Comparison of ENCODE assay signal across 28 mouse cellular contexts in genomic region chrX:161883661-161884060, GRCm38 (mm10).
DNase-seq lines count a peak whose midpoint lies in the region; ATAC-seq and TF ChIP-seq lines count a peak whose summit lies in the region.
"Had no signal": no experiment of that assay in that cellular context is flagged by ENCODE, and none has a peak within 500 bp of the region (broad histone marks: within the 10 kb centered on the region; RNA-seq: fewer than 3 reads in every experiment).

No protein-coding gene starts in this region.

- no peaks in the 10 kb centered on the region for H3K36me3 ChIP-seq in forebrain, postnatal 0 days (ENCODE audit: insufficient read depth)
- no peaks in the 10 kb centered on the region for H3K36me3 ChIP-seq in forebrain, embryonic 12.5 days (replicated peaks)
- H3K36me3 ChIP-seq in midbrain, embryonic 10.5 days: no peaks in the 10 kb centered on the region
- H3K36me3 ChIP-seq: embryonic facial prominence, embryonic 13.5 days; hindbrain, embryonic 12.5 days; midbrain, embryonic 15.5 days; neural tube, embryonic 15.5 days; stomach, embryonic 15.5 days had no signal

- ATAC-seq in forebrain, postnatal 0 days: peak; percentile 64; the same call in 1 of the 2 replicates
- ATAC-seq in forebrain, embryonic 12.5 days (ENCODE audit: low FRiP score): no peak
- ATAC-seq: forebrain, embryonic 13.5 days; intestine, postnatal 0 days; midbrain, embryonic 15.5 days had no signal

- no peak overlapping the region for H3K4me2 ChIP-seq in forebrain, postnatal 0 days (ENCODE audit: low read depth)
- no peak overlapping the region for H3K4me2 ChIP-seq in forebrain, embryonic 12.5 days
- H3K4me2 ChIP-seq: embryonic facial prominence, embryonic 13.5 days; forebrain, embryonic 13.5 days; hindbrain, embryonic 12.5 days; midbrain, embryonic 15.5 days; neural tube, embryonic 15.5 days; stomach, embryonic 15.5 days had no signal

- no peaks in the 10 kb centered on the region for H3K9me3 ChIP-seq in forebrain, postnatal 0 days (ENCODE audit: low read length)
- H3K9me3 ChIP-seq in forebrain, embryonic 12.5 days: no peaks in the 10 kb centered on the region
- H3K9me3 ChIP-seq in midbrain, embryonic 10.5 days (replicated peaks): no peaks in the 10 kb centered on the region
- H3K9me3 ChIP-seq: embryonic facial prominence, embryonic 13.5 days; forebrain, embryonic 13.5 days; hindbrain, embryonic 12.5 days; midbrain, embryonic 15.5 days; neural tube, embryonic 15.5 days; stomach, embryonic 15.5 days had no signal

- no peak for TF ChIP-seq CTCF in forebrain, postnatal 0 days (IDR thresholded peaks at IDR 0.05; ENCODE audit: low read depth)
- no peak for TF ChIP-seq CTCF in brain, embryonic 14.5 days (IDR thresholded peaks at IDR 0.05; ENCODE audit: borderline replicate concordance, extremely low read depth, insufficient read depth, insufficient read length)
- no peak for TF ChIP-seq CTCF in layer of hippocampus, adult 2 months (conservative IDR thresholded peaks at IDR 0.05)

- H3K4me3 ChIP-seq in forebrain, postnatal 0 days (ENCODE audit: low read depth, low read length): no peak overlapping the region
- H3K4me3 ChIP-seq in forebrain, embryonic 12.5 days (replicated peaks): no peak overlapping the region
- H3K4me3 ChIP-seq in layer of hippocampus, adult 2 months: no peak overlapping the region
- H3K4me3 ChIP-seq in midbrain, embryonic 10.5 days: no peak overlapping the region
- H3K4me3 ChIP-seq: embryonic facial prominence, embryonic 13.5 days; erythroblast, embryonic 14.5 days; forebrain, embryonic 13.5 days; hindbrain, embryonic 12.5 days; midbrain, embryonic 15.5 days; neural tube, embryonic 15.5 days; stomach, embryonic 15.5 days had no signal

- 77% methylated on average over 3 of the region's 3 CpGs for WGBS in forebrain, postnatal 0 days
- 94% methylated on average over 3 of the region's 3 CpGs for WGBS in forebrain, embryonic 12.5 days
- 91% methylated on average over 3 of the region's 3 CpGs for WGBS in midbrain, embryonic 10.5 days

- H3K4me1 ChIP-seq in forebrain, postnatal 0 days (ENCODE audit: insufficient read depth): no peaks in the 10 kb centered on the region
- H3K4me1 ChIP-seq in forebrain, embryonic 12.5 days: no peaks in the 10 kb centered on the region
- H3K4me1 ChIP-seq in midbrain, embryonic 10.5 days: no peaks in the 10 kb centered on the region
- H3K4me1 ChIP-seq: embryonic facial prominence, embryonic 13.5 days; forebrain, embryonic 13.5 days; hindbrain, embryonic 12.5 days; midbrain, embryonic 15.5 days; neural tube, embryonic 15.5 days; stomach, embryonic 15.5 days had no signal

- DNase-seq in forebrain, postnatal 0 days: peak; percentile 53
- peak; percentile 56 for DNase-seq in brain, embryonic 14.5 days (ENCODE audit: low read depth)
- DNase-seq in layer of hippocampus, adult 2 months (ENCODE audit: low spot score in 2 of 2): peak; percentile 29 to 41
- peak; percentile 11 to 72 for DNase-seq in layer of hippocampus, postnatal 14 days (ENCODE audit: low spot score in 2 of 2)
- DNase-seq in frontal cortex, adult 2 months (ENCODE audit: extremely low spot score in 1 of 2, low spot score in 1 of 2): no peak
- no peak for DNase-seq in midbrain, embryonic 10.5 days (ENCODE audit: low spot score)
- DNase-seq: adrenal gland, postnatal 25 days; B cell, adult 2 months; cerebellum, adult 9-10 months; gastrocnemius, postnatal 10 days; heart, postnatal 14 days; kidney, adult 9 months; kidney, postnatal 10 days; liver; lung, adult 2 months; lung, postnatal 14 days; retina, postnatal 1 day; right cerebral cortex, postnatal 25 days had no signal

- H3K27ac ChIP-seq in forebrain, postnatal 0 days (ENCODE audit: low read depth, low read length): no peak overlapping the region
- no peak overlapping the region for H3K27ac ChIP-seq in forebrain, embryonic 12.5 days
- H3K27ac ChIP-seq in layer of hippocampus, adult 2 months: no peak overlapping the region
- no peak overlapping the region for H3K27ac ChIP-seq in midbrain, embryonic 10.5 days (replicated peaks)
- H3K27ac ChIP-seq: embryonic facial prominence, embryonic 13.5 days; forebrain, embryonic 13.5 days; hindbrain, embryonic 12.5 days; liver, embryonic 14.5 days; midbrain, embryonic 15.5 days; neural tube, embryonic 15.5 days; stomach, embryonic 15.5 days had no signal

- H3K9ac ChIP-seq in forebrain, postnatal 0 days: no peak overlapping the region
- H3K9ac ChIP-seq in forebrain, embryonic 12.5 days: no peak overlapping the region
- H3K9ac ChIP-seq: embryonic facial prominence, embryonic 13.5 days; forebrain, embryonic 13.5 days; hindbrain, embryonic 12.5 days; liver, embryonic 14.5 days; midbrain, embryonic 15.5 days; neural tube, embryonic 15.5 days; stomach, embryonic 15.5 days had no signal

- no peaks in the 10 kb centered on the region for H3K27me3 ChIP-seq in forebrain, postnatal 0 days (ENCODE audit: insufficient read depth, low read length)
- H3K27me3 ChIP-seq in forebrain, embryonic 12.5 days: peaks cover 17% of the 10 kb centered on the region; the same call in 1 of the 2 replicates
- H3K27me3 ChIP-seq in midbrain, embryonic 10.5 days (ENCODE audit: low read depth, poor library complexity, severe bottlenecking): peaks cover 84% of the 10 kb centered on the region
- H3K27me3 ChIP-seq: forebrain, embryonic 13.5 days; stomach, embryonic 15.5 days had no signal

- no peak for TF ChIP-seq POLR2A in brain, embryonic 14.5 days (IDR thresholded peaks at IDR 0.05; ENCODE audit: borderline replicate concordance, extremely low read depth, insufficient read depth, insufficient read length, poor library complexity, severe bottlenecking)

Comparison
In these comparisons a context has a peak if more than half of its experiments do, and no peak if none do; other contexts are left out.
1. DNase-seq: peak in forebrain, postnatal 0 days (single experiment), brain, embryonic 14.5 days (single experiment), layer of hippocampus, adult 2 months (2 of 2) and layer of hippocampus, postnatal 14 days (2 of 2); none in frontal cortex, adult 2 months (0 of 2) and midbrain, embryonic 10.5 days (single experiment).